Mouse (Mus musculus) myocyte (in vitro differentiated cells): ENCODE data around the gene Apol7a. TPM values are rescaled to one million over a fixed set of nuclear protein-coding genes. Genes with fewer than 3 reads are reported as not detected.

Experiments
- H3K27me3 ChIP-seq: one replicate; pipeline ENCODE4 v1.6.1; 2011; ENCODE audit not compliant: control insufficient read depth, insufficient read depth, insufficient read length
- H3K36me3 ChIP-seq: one replicate; pipeline ENCODE4 v1.6.1; 2011; ENCODE audit not compliant: control insufficient read depth, insufficient read depth
- H3K4me2 ChIP-seq: one replicate; pipeline ENCODE4 v1.6.1; 2011; ENCODE audit warnings: low read depth, control low read depth
- H3K4me3 ChIP-seq: one replicate; pipeline ENCODE4 v1.5.1; 2011; ENCODE audit warnings: mild to moderate bottlenecking, control low read depth, moderate library complexity
- H3K79me2 ChIP-seq: one replicate; pipeline ENCODE4 v1.6.1; 2011; ENCODE audit not compliant: control insufficient read depth, insufficient read depth
- H3ac ChIP-seq: one replicate; pipeline ENCODE4 v1.6.1; 2011; ENCODE audit not compliant: control insufficient read depth, insufficient read length
- CEBPB ChIP-seq: IDR thresholded peaks from 2 replicates; pipeline ENCODE4 v1.6.1; 2011; ENCODE audit warnings: mild to moderate bottlenecking, moderate library complexity; ENCODE audit not compliant: poor library complexity, insufficient read depth, severe bottlenecking
- E2F4 ChIP-seq: IDR thresholded peaks from one replicate; pipeline ENCODE4 v1.6.1; 2011; ENCODE audit warnings: mild to moderate bottlenecking, control low read depth, moderate library complexity; ENCODE audit not compliant: insufficient read depth
- MAX ChIP-seq: IDR thresholded peaks from one replicate; pipeline ENCODE4 v1.6.1; 2011; ENCODE audit warnings: low read depth, mild to moderate bottlenecking, control low read depth
- MYOD1 ChIP-seq, 3 experiments: IDR thresholded peaks; one replicate each; pipeline ENCODE4 v1.6.1; 2011; ENCODE audit warnings: control low read depth in 2 of 3, low read depth in 2 of 3, mild to moderate bottlenecking in 2 of 3, moderate library complexity in 1 of 3; ENCODE audit not compliant: insufficient read length in 2 of 3, control insufficient read depth in 1 of 3
- MYOG ChIP-seq, 3 experiments: IDR thresholded peaks; one replicate each; pipeline ENCODE4 v1.6.1; 2011; ENCODE audit warnings: control low read depth in 2 of 3, low read depth in 2 of 3, mild to moderate bottlenecking in 2 of 3; ENCODE audit not compliant: insufficient read length in 2 of 3, control insufficient read depth in 1 of 3, insufficient read depth in 1 of 3
- POLR2A ChIP-seq: IDR thresholded peaks from one replicate; pipeline ENCODE4 v1.6.1; 2011; ENCODE audit warnings: low read depth, mild to moderate bottlenecking, control low read depth, moderate library complexity; ENCODE audit not compliant: insufficient read length
- POLR2AphosphoS2 ChIP-seq: IDR thresholded peaks from one replicate; pipeline ENCODE4 v1.6.1; 2011; ENCODE audit warnings: low read depth, control low read depth; ENCODE audit not compliant: insufficient read length
- REST ChIP-seq: IDR thresholded peaks from one replicate; pipeline ENCODE4 v1.6.1; 2011; ENCODE audit warnings: mild to moderate bottlenecking, control low read depth, moderate library complexity; ENCODE audit not compliant: insufficient read depth, insufficient read length
- SRF ChIP-seq: IDR thresholded peaks from one replicate; pipeline ENCODE4 v1.6.1; 2011; ENCODE audit warnings: low read depth; ENCODE audit not compliant: control insufficient read depth, insufficient read length
- TCF12 ChIP-seq: IDR thresholded peaks from one replicate; pipeline ENCODE4 v1.6.1; 2011; ENCODE audit warnings: mild to moderate bottlenecking, control low read depth; ENCODE audit not compliant: poor library complexity, insufficient read depth, severe bottlenecking
- TCF3 ChIP-seq: IDR thresholded peaks from one replicate; pipeline ENCODE4 v1.6.1; 2011; ENCODE audit warnings: low read depth, control low read depth; ENCODE audit not compliant: insufficient read length
- USF1 ChIP-seq: IDR thresholded peaks from one replicate; pipeline ENCODE4 v1.6.1; 2011; ENCODE audit warnings: low read depth, mild to moderate bottlenecking, control low read depth, moderate library complexity
- polyA plus RNA-seq: library from polyadenylated mRNA; unstranded; fragments of >200 nt; fragmentation: generic; extraction: Trizol; gene quantifications from one replicate; pipeline ENCODE4 v1.2.1, GENCODE M21; 2012; ENCODE audit warnings: missing spikeins

Apol7a gene
- polyA plus RNA-seq, 1 experiment = 0.18 TPM

DNA sequence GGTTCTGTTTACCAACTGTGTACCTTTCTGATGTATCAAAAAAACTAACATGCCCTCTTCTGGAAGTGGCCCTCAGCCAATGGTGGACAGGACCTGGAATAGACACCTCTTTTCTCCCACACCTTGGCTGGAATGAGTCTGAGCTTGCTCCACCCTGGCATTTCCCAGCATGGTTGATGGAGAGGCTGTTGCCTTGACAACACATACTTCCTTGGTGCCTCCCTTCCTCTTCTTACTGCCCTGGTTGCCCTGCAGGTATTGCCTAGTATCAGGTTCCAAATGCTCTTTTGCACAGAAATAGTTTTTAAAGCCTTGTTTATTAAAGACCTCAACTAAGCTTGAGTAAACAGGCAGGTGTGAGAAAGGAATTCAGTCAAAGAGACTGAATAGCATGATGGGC lies 58.3 kb downstream of the Apol7a start:
- H3K4me2 ChIP-seq = no peak overlapping the region
- no peak overlapping the region for H3K4me3 ChIP-seq
- no peaks in the 10 kb centered on the region for H3K36me3 ChIP-seq
- no peaks in the 10 kb centered on the region for H3K79me2 ChIP-seq
- H3ac ChIP-seq = no peak overlapping the region
- no peaks in the 10 kb centered on the region for H3K27me3 ChIP-seq
- TF ChIP-seq MYOG (IDR thresholded peaks at IDR 0.05; ENCODE audit: control insufficient read depth in 1 of 3, insufficient read depth in 1 of 3, insufficient read length in 2 of 3, low read depth in 2 of 3) = no peak
- no peak for TF ChIP-seq SRF
- no peak for TF ChIP-seq MYOD1 (IDR thresholded peaks at IDR 0.05; ENCODE audit: control insufficient read depth in 1 of 3, insufficient read length in 2 of 3, low read depth in 2 of 3)
- no peak for TF ChIP-seq REST
- TF ChIP-seq E2F4 = no peak
- TF ChIP-seq POLR2A = no peak
- TF ChIP-seq USF1 = no peak
- TF ChIP-seq POLR2AphosphoS2 = no peak
- TF ChIP-seq MAX = no peak
- TF ChIP-seq TCF3 = no peak
- no peak for TF ChIP-seq TCF12
- no peak for TF ChIP-seq CEBPB

DNA sequence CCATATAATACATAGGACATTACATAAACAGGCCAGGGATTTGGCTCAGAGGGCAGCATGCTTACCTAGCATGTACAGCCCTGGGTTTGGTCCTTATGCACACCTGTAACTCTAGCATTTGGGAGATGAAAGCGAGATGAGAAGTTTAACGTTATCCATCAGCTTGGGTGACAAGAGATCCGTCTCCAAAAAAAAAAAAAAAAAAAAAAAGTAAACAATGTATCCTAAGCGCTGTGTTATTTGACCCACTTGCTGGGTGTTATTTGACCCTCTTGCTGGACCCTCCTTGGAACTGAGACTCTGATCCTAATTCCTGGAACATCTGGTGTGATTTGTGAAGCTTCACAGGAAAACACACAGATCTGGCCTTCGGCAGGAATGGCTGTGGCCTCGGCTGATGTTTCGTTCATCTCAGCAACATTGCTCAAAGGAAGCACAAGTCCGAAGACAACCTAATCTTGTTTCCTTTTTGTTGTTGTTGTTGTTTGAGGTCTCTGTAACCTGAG lies 59.9 kb downstream of the Apol7a start:
- Histone ChIP-seq H3K4me2 (no peak overlapping the region), H3ac (no peak overlapping the region), H3K4me3 (no peak overlapping the region), H3K27me3 (no peaks in the 10 kb centered on the region), H3K36me3 (no peaks in the 10 kb centered on the region), H3K79me2 (no peaks in the 10 kb centered on the region)
- TF ChIP-seq POLR2A = no peak
- no peak for TF ChIP-seq USF1
- TF ChIP-seq MAX = no peak

DNA sequence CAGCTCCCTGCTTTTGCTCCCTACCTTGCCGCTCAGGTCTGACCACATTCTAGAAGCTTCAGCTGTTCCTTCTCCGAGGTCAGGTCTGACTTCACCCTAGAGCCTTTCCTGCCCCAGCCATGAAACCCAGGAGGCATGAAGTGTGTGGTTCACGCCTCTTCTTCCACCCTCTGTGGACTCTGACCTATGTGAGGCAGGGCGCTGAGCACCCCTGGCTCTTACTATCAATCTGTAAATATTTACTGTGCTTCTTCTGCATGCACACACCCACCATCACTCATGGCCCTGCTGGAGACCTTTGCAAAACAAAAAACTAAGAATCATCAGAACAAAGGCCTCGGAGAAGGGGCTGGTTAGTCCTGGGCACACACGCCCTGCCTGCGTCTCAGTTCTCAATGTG lies 60.5 kb downstream of the Apol7a start:
- Histone ChIP-seq H3K27me3 (no peaks in the 10 kb centered on the region), H3K4me2 (no peak overlapping the region), H3K36me3 (no peaks in the 10 kb centered on the region), H3ac (no peak overlapping the region), H3K4me3 (no peak overlapping the region), H3K79me2 (no peaks in the 10 kb centered on the region)
- TF ChIP-seq POLR2A (no peak), TCF12 (no peak), USF1 (no peak), MAX (no peak), CEBPB (no peak), MYOG (IDR thresholded peaks at IDR 0.05; ENCODE audit: control insufficient read depth in 1 of 3, insufficient read depth in 1 of 3, insufficient read length in 2 of 3, low read depth in 2 of 3) (no peak), TCF3 (no peak), MYOD1 (IDR thresholded peaks at IDR 0.05; ENCODE audit: control insufficient read depth in 1 of 3, insufficient read length in 2 of 3, low read depth in 2 of 3) (no peak), POLR2AphosphoS2 (no peak), REST (no peak), SRF (no peak), E2F4 (no peak)

Other genes with a start within 250 kb of the Apol7a start
- 136 TPM for gene Rbfox2, start 92.1 kb downstream of the Apol7a start, polyA plus RNA-seq
- gene Apol9a, start 12.0 kb upstream of the Apol7a start, polyA plus RNA-seq = 16.3 TPM
- not detected for gene Apol7b, start 48.4 kb upstream of the Apol7a start, polyA plus RNA-seq
- gene Apol10a, start 77.9 kb upstream of the Apol7a start, polyA plus RNA-seq = not detected
- 0.07 TPM for gene Apol11a, start 109.2 kb upstream of the Apol7a start, polyA plus RNA-seq
- not detected for gene Apol7c, start 134.2 kb upstream of the Apol7a start, polyA plus RNA-seq
- not detected for gene 1700025B11Rik, start 162.8 kb upstream of the Apol7a start, polyA plus RNA-seq
- 1.6 TPM for gene Apol10b, start 197.0 kb upstream of the Apol7a start, polyA plus RNA-seq
- gene Gm36245, start 200.1 kb upstream of the Apol7a start, polyA plus RNA-seq = not detected
- 0.02 TPM for gene Apol11b, start 244.2 kb upstream of the Apol7a start, polyA plus RNA-seq